In genomic region chr2:4829489-4830065, GRCm38 (mm10) we compare ENCODE assay signal across 19 mouse cellular contexts. TPM values are rescaled to one million over a fixed set of nuclear protein-coding genes. Genes with fewer than 3 reads are reported as not detected.
A peak's percentile ranks its signal among the peaks of the same experiment; 100 is the strongest.
DNase-seq lines count a peak whose midpoint lies in the region; ATAC-seq and TF ChIP-seq lines count a peak whose summit lies in the region.
"Had no signal": no experiment of that assay in that cellular context is flagged by ENCODE, and none has a peak within 500 bp of the region (broad histone marks: within the 10 kb centered on the region; RNA-seq: fewer than 3 reads in every experiment).

No protein-coding gene starts in this region.

- no peaks in the 10 kb centered on the region for H3K27me3 ChIP-seq in lung, embryonic 14.5 days (ENCODE audit: insufficient read depth, low read length)
- no peaks in the 10 kb centered on the region for H3K27me3 ChIP-seq in embryonic facial prominence, embryonic 15.5 days

- WGBS in lung, embryonic 14.5 days = 47% methylated on average over 6 of the region's 6 CpGs
- 66% methylated on average over 6 of the region's 6 CpGs for WGBS in embryonic facial prominence, embryonic 15.5 days

- peak; percentile 75 for ATAC-seq in lung, embryonic 14.5 days (ENCODE audit: insufficient read depth)
- 0 out of 2 replicates have a peak, but pooled peaks have one; percentile 51 for ATAC-seq in embryonic facial prominence, embryonic 15.5 days (ENCODE audit: insufficient number of reproducible peaks, low FRiP score, low TSS enrichment, low read depth)
- no peak for ATAC-seq in erythroid progenitor cell, adult 5-6 weeks (replicated peaks; ENCODE audit: low FRiP score, poor library complexity, severe bottlenecking)
- ATAC-seq: forebrain, postnatal 0 days had no signal

- no peak overlapping the region for H3K4me2 ChIP-seq in lung, embryonic 14.5 days
- no peak overlapping the region for H3K4me2 ChIP-seq in embryonic facial prominence, embryonic 15.5 days (replicated peaks)
- H3K4me2 ChIP-seq: neural tube, embryonic 13.5 days had no signal

- no peak overlapping the region for H3K4me3 ChIP-seq in lung, embryonic 14.5 days (ENCODE audit: low read depth, low read length)
- H3K4me3 ChIP-seq in embryonic facial prominence, embryonic 15.5 days (replicated peaks) = no peak overlapping the region
- H3K4me3 ChIP-seq: heart, embryonic 10.5 days; layer of hippocampus, adult 2 months; megakaryocyte, embryonic 14.5 days; neural tube, embryonic 13.5 days had no signal

- H3K9ac ChIP-seq in lung, embryonic 14.5 days = no peak overlapping the region
- no peak overlapping the region for H3K9ac ChIP-seq in embryonic facial prominence, embryonic 15.5 days
- H3K9ac ChIP-seq: forebrain, postnatal 0 days; neural tube, embryonic 13.5 days had no signal

- no peak for TF ChIP-seq CTCF in lung, embryonic 14.5 days (IDR thresholded peaks at IDR 0.05; ENCODE audit: low read depth)

- H3K27ac ChIP-seq in lung, embryonic 14.5 days (ENCODE audit: low read depth) = peak overlapping the region; percentile 83
- 0 out of 2 replicates have a peak overlapping the region, but pooled peaks have one; percentile 28 for H3K27ac ChIP-seq in embryonic facial prominence, embryonic 15.5 days (replicated peaks)
- H3K27ac ChIP-seq: heart, embryonic 10.5 days; layer of hippocampus, adult 2 months; neural tube, embryonic 13.5 days had no signal

- H3K4me1 ChIP-seq in lung, embryonic 14.5 days (ENCODE audit: insufficient read depth) = peaks cover 7% of the 10 kb centered on the region
- no peaks in the 10 kb centered on the region for H3K4me1 ChIP-seq in embryonic facial prominence, embryonic 15.5 days
- H3K4me1 ChIP-seq: megakaryocyte, embryonic 14.5 days had no signal

- H3K36me3 ChIP-seq in lung, embryonic 14.5 days (ENCODE audit: insufficient read depth) = no peaks in the 10 kb centered on the region
- no peaks in the 10 kb centered on the region for H3K36me3 ChIP-seq in embryonic facial prominence, embryonic 15.5 days
- H3K36me3 ChIP-seq: heart, embryonic 10.5 days; neural tube, embryonic 13.5 days had no signal

- DNase-seq in lung, embryonic 14.5 days = peak; percentile 70
- DNase-seq in lung, postnatal 10 days = no peak
- peak; percentile 10 for DNase-seq in lung, postnatal 25 days (ENCODE audit: low spot score)
- no peak for DNase-seq in adrenal gland, adult 8-10 months
- no peak for DNase-seq in c-Kit-positive CD71-positive TER-119-positive erythroid progenitor cells, embryonic 14.5 days (ENCODE audit: low spot score)
- DNase-seq: adrenal gland, postnatal 10 days; cerebellum, adult 11 months; cerebellum, postnatal 36 days; forebrain, postnatal 0 days; gastrocnemius, postnatal 36 days; kidney, postnatal 10 days; liver; midbrain, embryonic 14.5 days had no signal

- no peaks in the 10 kb centered on the region for H3K9me3 ChIP-seq in lung, embryonic 14.5 days (ENCODE audit: low read depth, low read length)
- H3K9me3 ChIP-seq in embryonic facial prominence, embryonic 15.5 days (replicated peaks) = no peaks in the 10 kb centered on the region
- H3K9me3 ChIP-seq: heart, embryonic 10.5 days; megakaryocyte, embryonic 14.5 days; neural tube, embryonic 13.5 days had no signal

RNA-seq across cellular contexts. Expression of gene Sephs1, which starts 51.8 kb away (rescaled TPM):
- polyA plus RNA-seq in lung, embryonic 14.5 days (2014; fragmentation: Nextera tagmentation; extraction: Ambion mirVana) = 128 and 130 TPM in 2 replicates
- polyA plus RNA-seq in embryonic facial prominence, embryonic 15.5 days (2015; fragmentation: Nextera tagmentation; extraction: Ambion mirVana) = 68.6 and 71.6 TPM in 2 replicates
- 10 to 100 TPM; 55.4 to 66.8 (median 59.2) TPM for total RNA-seq in adrenal gland, adult 8-10 months (2022)
- total RNA-seq in erythroid progenitor cell, adult 5-6 weeks (2015; ENCODE audit: low replicate concordance) = 13.7 and 19.7 TPM in 2 replicates
- 42.4 and 47.5 TPM in 2 replicates for total RNA-seq in erythroid progenitor cell, adult 5-6 weeks (2017; ENCODE audit: low replicate concordance)

Comparison
In these comparisons a context has a peak if more than half of its experiments do, and no peak if none do; other contexts are left out.
1. DNase-seq: peak in lung, embryonic 14.5 days (single experiment) and lung, postnatal 25 days (single experiment); none in lung, postnatal 10 days (single experiment), adrenal gland, adult 8-10 months (single experiment) and c-Kit-positive CD71-positive TER-119-positive erythroid progenitor cells, embryonic 14.5 days (single experiment).